Mouse (Mus musculus): ENCODE data around the gene Ccdc92b. TPM values are rescaled to one million over a fixed set of nuclear protein-coding genes. Genes with fewer than 3 reads are reported as not detected.

Gene Ccdc92b
- total RNA-seq (2023; ENCODE audit: inconsistent age) = not detected in 4 replicates

DNA sequence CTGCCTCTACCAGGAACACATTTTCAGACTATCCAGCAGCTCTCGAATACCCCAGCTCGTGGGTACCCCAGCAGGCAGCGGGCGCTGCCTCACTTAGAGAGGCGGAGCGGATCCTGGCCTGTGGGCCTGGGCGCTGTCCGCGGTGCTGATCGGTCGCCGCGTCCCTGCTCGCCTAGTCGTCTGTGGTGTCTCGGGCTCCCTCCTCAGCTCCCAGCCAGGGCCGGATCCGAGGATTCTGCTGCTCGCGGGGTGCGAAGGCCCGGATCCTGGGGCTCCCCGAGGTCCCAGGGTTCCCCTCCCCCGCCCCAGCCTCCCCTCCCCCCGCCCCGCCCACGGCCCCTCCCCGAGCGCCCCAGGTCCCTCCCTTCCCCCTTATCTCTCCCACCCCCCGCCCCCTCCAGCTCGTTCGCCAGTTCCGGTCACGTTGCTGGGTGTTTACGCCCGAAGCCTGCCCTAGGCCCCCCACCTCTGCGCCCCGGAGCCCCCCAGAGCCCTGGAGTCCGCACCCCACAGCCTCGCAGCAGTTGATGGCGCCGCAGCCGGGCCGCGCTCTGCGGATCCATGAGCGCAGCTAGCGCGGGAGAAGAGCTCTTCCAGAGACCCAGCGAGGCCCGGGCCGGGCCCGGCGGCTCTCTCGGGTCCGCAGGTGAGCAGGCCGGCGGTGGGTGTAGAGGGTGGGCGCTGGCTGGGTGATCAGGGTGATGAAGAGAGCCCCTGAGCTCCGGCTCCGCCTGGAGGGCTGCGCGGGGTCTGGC, at the start of gene Ccdc92b:
TSS of gene Ccdc92b (plus strand) at position 405 of the 755 bp plus-strand sequence.

DNA sequence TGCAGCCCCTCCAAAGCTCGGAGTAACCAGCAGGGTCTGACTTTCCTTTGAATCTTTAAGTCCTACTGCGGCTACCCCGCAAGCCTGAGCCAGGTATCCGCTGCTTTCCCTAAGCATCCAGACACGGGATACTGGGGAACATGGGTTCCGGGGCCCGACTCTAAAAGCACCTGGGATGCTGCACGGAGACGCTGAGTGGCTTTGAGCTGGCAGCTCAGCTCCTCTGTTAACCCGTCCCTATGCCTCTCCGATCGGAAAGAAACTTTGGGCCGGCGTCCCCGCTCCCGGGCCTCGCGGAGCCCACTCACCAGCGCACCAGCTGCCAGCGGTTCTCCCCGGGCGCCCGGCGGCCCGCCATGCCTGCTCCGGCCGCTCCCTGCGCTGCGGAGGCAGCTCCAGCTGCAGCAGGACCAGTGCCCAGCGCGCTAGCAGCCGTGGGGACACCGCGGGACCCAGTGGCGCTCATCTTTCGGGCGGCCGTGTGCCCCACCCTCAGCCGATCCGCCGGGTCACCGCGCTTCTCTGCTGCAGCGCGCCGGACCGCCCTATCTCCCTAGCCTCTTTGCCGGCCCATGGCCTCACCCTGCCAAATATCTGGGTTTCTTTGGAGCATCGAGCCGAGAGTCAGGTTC, 8.7 kb upstream of the Ccdc92b start, which contains the start of gene Rap1gap2:
TSS of gene Rap1gap2 (minus strand) at position 371 of the 632 bp plus-strand sequence.

DNA sequence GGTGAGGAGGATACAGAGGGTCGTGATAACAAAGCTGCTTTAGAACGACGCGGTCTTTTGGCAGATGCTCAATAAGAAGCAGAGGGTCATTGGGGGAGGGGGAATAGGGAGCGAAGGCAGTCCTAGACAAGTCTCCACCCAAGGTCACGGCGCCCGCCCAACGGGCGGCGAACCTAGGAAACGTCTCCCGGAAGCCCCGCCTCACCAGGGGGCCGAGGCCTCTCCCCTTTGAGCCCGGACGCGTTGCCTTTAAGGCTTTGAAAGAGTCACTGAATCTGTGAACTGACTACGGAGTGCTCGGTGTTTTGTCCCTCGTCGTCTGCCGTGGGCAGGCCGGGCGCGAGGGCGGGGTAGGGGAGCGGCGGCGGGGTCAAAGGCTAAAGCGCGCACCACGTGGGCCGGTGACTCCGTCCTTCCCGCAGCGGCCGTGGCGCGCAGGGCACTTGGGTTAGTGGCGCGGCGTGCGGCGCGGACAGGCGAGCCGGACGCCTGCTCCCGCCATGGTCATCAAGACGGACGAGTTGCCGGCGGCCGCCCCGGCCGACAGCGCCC, 29.8 kb downstream of the Ccdc92b start, which contains the start of gene Cluh:
TSS of gene Cluh (plus strand) at position 401 of the 552 bp plus-strand sequence.

Other genes with a start within 250 kb of the Ccdc92b start
- 3.0 to 4.7 TPM (median 3.5 TPM) in 4 replicates for gene Rap1gap2, start 8.7 kb upstream of the Ccdc92b start, total RNA-seq (2023; ENCODE audit: inconsistent age)
- gene Cluh, start 29.9 kb downstream of the Ccdc92b start, total RNA-seq (2023; ENCODE audit: inconsistent age) = 40.5 to 45.5 TPM (median 44.1 TPM) in 4 replicates
- 104 to 145 TPM (median 141 TPM) in 4 replicates for gene Pafah1b1, start 105.1 kb downstream of the Ccdc92b start, total RNA-seq (2023; ENCODE audit: inconsistent age)
- gene Mettl16, start 151.2 kb downstream of the Ccdc92b start, total RNA-seq (2023; ENCODE audit: inconsistent age) = 48.1 to 57.3 TPM (median 54.5 TPM) in 4 replicates
- gene Mnt, start 211.3 kb downstream of the Ccdc92b start, total RNA-seq (2023; ENCODE audit: inconsistent age) = 100 to 121 TPM (median 119 TPM) in 4 replicates